Mouse (Mus musculus) lung, adult 2 months (tissue): Measurements from ENCODE around the gene Zfp687.

ENCODE experiments used
- CTCF ChIP-seq: fragments of 200-500 bp; IDR thresholded peaks from 2 replicates; pipeline ENCODE4 v1.5.1; 2011; ENCODE audit warnings: mild to moderate bottlenecking, low read length, control low read depth; ENCODE audit not compliant: insufficient read depth
- POLR2A ChIP-seq: fragments of 200-500 bp; IDR thresholded peaks from 2 replicates; pipeline ENCODE4 v1.6.1; 2011; ENCODE audit warnings: low read depth, mild to moderate bottlenecking, control low read depth, low read length, borderline replicate concordance; ENCODE audit errors: extremely low read depth

- TF ChIP-seq CTCF = no peak
- TF ChIP-seq POLR2A = no peak
These were observed 49.4 kb downstream of the Zfp687 start for GRCm38 (mm10) chr3:94965878-94966277.
